Mouse (Mus musculus) embryo, embryonic 10 days (tissue): ENCODE results near the gene Exo1.

ENCODE experiments used
- DNase-seq: peaks from one replicate; pipeline ENCODE4 v3.0.0-alpha.2; 2015; ENCODE audit warnings: low spot score

Exo1 gene

DNA sequence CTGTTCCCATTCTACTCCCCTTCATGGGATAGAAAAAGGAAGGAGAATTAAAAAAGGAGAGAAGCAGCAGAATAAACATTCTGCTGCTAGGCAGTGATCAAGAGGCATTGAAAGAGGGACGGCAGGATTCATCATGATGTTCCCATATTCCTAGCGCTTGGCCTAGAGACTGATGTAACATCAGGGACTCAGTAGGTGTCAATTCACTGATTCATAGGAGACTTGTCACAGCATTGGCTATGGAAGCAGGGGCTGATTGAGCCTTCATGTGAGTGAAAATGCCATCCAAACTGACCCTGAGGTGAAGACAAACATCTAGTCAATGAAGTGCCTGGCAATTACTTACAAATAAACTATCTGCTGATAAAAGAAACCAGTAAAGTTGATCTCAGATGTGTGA is 70.5 kb downstream of the Exo1 start:
- no peak for DNase-seq

DNA sequence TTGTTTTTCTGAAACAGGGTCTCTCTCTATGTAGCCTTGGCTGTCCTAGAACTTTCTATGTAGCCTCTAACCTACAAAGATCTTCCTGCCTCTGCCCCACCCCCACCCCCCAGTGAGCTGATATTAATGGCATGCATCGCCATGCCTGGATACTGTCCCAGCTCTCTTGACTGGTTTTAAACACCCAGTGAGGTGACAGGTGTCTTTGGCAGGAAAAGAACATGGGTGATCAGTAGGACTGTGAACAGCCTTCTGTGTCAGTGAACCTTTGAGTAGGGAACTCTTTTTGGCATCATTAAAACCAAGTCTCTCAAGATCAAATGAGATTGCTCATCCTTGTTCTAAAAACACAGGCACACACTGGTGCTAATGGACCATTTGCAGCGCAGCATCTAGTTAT is 81.4 kb downstream of the Exo1 start:
- no peak for DNase-seq
